Mouse (Mus musculus) cerebellum, adult 8-10 months (tissue): Measurements from ENCODE around the gene Sema3b.

Experiments used
- DNase-seq: peaks from one replicate; pipeline ENCODE4 v3.0.0; 2022

Gene Sema3b

GRCm38 (mm10) chr9:107632478-107632877 is 23.4 kb upstream of the Sema3b start:
- no peak for DNase-seq

- DNase-seq: no peak
Observed at GRCm38 (mm10) chr9:107631861-107632260, 22.8 kb upstream of the Sema3b start.

- DNase-seq: no peak
Observed at GRCm38 (mm10) chr9:107631311-107631826, 22.3 kb upstream of the Sema3b start.

GRCm38 (mm10) chr9:107630576-107630975 is 21.5 kb upstream of the Sema3b start:
- DNase-seq: no peak

GRCm38 (mm10) chr9:107629901-107630425 is 20.9 kb upstream of the Sema3b start:
- no peak for DNase-seq

GRCm38 (mm10) chr9:107629411-107629730 is 20.3 kb upstream of the Sema3b start:
- no peak for DNase-seq

- no peak for DNase-seq
Observed at GRCm38 (mm10) chr9:107628721-107629410, 19.8 kb upstream of the Sema3b start.

GRCm38 (mm10) chr9:107627387-107628255 is 18.6 kb upstream of the Sema3b start:
- no peak for DNase-seq

- DNase-seq: peak; percentile 74
Observed at GRCm38 (mm10) chr9:107626844-107627277, 17.8 kb upstream of the Sema3b start.

- no peak for DNase-seq
Observed at GRCm38 (mm10) chr9:107626158-107626843, 17.3 kb upstream of the Sema3b start.

GRCm38 (mm10) chr9:107625351-107626128 is 16.5 kb upstream of the Sema3b start:
- no peak for DNase-seq

GRCm38 (mm10) chr9:107624951-107625350 is 15.9 kb upstream of the Sema3b start:
- no peak for DNase-seq

- no peak for DNase-seq
Observed at GRCm38 (mm10) chr9:107624539-107624938, 15.5 kb upstream of the Sema3b start.

GRCm38 (mm10) chr9:107620954-107621353 is 11.9 kb upstream of the Sema3b start:
- no peak for DNase-seq

- DNase-seq: no peak
Observed at GRCm38 (mm10) chr9:107619546-107619879, 10.5 kb upstream of the Sema3b start.

- no peak for DNase-seq
Observed at GRCm38 (mm10) chr9:107618778-107619545, 9.9 kb upstream of the Sema3b start.

GRCm38 (mm10) chr9:107618098-107618497 is 9.1 kb upstream of the Sema3b start:
- no peak for DNase-seq

GRCm38 (mm10) chr9:107617461-107617860 is 8.4 kb upstream of the Sema3b start:
- no peak for DNase-seq

- DNase-seq: no peak
Observed at GRCm38 (mm10) chr9:107615035-107615434, 6.0 kb upstream of the Sema3b start.

GRCm38 (mm10) chr9:107612945-107613569 is 4.0 kb upstream of the Sema3b start:
- DNase-seq: no peak
